Mouse (Mus musculus) right cerebral cortex, postnatal 25 days (tissue): ENCODE results near the gene Cryba2.

Experiments used
- DNase-seq: peaks from one replicate; pipeline ENCODE4 v3.0.0; 2022

Cryba2 gene

DNA sequence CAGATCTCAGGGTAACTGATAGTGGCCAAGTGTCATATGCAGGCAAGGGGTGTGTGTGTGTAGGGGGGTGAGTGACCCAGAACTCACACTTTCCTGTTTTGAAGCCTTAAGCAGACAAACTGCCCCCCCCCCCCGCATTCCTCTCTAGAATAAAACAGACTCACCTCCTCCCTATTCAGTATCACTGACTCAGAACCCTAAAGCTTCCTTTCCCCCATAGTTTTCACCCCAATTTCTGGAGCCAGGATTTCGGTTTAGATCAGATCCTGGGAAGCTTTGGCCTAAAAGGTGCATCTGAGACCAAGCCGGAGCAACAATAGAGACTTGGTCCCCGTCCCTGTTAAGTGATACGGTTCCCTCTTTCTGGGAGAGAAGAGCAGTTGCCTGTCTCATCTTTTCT, 9.5 kb downstream of the Cryba2 start:
- DNase-seq, result no peak

DNA sequence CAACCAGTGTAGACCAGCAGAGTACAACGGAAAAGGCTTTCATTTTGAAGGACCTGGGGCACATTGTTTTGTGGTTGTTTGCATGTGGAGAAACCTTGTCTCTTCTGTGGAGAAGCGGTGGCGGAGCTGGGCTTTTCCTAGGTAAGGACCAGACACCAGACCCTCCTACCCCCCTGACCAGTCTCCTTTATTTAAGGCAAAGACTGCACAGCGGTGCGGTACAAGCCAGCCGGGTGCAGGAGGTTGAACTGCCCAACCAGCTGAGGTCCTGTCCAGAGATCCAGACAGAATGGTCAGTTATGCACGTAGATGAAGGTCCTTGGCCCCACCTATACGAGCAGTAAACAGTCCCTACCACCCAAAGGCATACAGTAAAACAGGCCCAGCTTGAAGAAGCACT, 10.1 kb downstream of the Cryba2 start:
- DNase-seq, result no peak

DNA sequence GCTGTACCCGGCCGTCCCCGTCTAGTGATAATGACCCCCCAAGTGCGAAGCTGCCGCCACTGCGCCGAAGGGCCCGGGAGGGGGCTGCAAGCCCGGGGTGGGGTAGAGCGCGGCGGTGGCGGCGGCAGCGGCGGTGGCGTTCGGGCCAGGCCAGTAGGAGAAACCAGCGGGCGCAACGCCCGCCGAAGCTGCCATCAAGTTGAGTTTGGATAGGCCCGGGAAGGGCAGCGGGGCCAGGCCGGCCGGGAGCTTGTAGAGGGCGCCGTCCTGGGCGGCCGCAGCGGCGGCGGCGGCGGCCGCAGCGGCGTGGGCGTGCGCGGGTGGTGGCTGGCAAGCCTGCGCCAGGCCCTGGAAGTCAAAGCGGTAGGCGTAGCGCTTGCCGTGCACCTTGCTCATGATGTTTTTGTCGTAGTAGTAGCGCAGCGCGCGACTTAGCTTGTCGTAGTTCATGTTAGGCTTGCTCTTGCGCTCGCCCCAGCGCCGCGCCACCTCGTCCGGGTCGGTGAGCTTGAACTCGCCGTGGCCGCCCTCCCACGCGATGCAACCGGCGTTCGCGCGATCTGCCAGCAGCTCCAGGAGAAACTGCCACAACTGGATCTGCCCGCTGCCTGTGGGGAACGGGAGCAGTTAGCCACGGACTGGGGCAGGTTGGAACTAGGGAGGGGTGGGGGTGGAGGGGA, 10.7 kb downstream of the Cryba2 start:
- DNase-seq, result no peak

DNA sequence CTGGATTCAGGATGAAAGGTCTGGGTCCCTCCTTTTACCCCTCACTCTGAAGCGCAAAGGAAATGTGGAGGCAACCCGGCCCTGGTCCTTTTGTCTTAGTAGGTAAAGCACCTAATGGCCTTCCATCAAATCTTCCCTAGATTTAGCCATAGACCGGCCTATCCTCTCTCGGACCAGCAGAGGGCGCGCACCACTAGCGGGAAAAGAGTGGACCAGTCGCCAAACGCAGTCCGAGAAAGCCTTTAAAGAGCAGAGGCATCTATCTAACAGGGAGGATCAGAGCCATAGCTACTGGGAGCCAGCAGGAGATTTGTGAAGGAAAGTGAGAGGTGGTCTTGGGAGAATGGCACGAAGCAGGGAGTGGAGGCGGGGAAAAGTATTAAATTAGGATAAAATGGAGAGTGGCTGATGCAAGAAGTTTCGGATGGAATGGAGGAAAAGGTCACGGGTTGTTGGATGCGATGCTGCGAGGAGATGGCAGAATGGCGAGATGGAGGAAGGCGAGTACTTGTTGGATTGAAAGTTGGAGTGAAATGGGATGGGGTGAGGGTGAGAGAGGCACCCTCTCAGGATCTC, 12.1 kb downstream of the Cryba2 start:
- no peak for DNase-seq

DNA sequence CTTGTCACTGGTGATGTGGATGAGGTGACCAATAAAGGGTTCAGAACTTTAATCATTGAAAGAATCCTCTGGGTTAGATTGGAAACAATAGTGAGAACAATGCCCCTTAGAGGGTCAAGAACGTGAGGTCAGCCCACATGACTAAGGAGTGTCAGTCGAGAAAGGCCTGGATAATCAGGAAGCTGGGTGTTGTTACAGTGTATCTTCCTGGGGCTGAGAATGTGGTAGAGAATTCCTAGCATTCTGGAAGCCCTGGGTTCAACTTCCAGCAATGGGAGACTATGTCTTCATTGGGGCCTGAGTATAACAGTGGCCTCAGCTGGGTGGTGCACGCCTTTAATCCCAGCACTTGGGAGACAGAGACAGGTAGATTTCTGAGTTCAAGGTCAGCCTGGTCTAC, 15.7 kb downstream of the Cryba2 start:
- no peak for DNase-seq

DNA sequence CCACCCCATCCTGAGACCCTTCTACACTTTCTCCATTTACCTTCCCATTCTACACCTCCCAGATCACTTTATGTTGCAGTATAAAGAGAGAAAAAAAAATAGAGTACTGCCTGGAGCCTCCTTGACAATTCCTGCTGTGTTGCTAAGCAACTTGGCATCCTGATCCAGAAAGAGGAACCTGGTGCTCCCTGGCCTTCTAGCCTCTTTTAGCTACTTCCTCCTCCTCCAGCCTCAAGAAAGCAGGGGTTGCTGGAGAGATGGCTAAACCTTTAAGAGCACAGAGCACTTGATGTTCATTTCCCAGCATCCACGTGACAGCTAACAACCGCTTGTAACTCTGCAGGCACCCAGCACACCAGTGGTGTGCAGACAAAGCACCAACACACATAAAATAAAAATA, 20.7 kb downstream of the Cryba2 start:
- no peak for DNase-seq

DNA sequence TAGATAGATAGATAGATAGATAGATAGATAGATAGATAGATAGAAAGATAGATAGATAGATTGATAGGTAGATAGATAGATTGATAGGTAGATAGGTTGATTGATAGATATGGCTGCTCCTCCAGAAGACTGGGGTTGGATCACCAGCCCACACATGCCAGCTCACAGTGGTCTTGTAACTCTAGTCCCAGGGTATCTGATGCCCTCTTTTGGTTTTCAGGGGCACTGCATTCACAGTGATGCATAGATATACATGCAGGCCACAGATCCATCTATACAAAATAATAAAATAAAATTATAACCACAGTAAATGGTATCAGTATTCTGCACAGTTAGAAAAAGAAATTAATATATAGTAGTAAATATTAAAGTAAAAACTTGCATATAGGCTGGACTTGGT, 31.2 kb downstream of the Cryba2 start:
- no peak for DNase-seq

DNA sequence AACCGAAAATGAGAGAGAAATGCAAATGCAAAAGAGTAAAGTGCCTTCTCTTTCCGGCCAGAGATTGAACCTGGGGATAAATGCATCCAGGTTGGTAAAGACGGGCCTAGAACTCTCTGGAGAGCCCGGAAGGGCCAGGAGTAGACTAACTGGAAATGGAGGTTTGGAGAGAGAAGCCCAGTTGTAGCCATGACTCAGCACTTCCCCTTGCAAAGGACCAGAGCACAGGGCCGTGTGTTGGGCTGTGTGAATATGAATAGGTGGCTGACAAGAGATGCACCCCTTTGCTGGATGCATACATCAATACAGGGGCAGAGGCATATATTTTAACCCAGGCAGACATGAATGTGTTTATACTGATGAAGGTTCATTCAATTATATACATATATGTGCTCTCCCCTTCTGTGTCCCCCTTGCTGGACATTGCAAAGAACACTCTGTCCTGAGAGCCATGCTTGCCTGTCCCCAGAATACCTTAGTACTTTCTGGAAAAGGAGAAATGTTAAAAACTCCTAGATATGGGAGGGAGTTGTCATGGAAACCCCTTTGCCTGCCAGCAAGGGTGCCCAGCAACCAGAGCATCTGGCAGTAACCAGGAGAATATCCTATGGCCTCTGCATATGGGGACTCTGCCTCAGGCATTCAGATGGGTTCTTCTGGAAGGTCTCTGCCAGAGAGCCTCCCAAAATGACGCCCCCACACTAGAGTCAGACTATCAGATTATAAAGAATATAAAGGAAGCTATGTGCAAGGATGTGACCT, 33.5 kb downstream of the Cryba2 start:
- no peak for DNase-seq

DNA sequence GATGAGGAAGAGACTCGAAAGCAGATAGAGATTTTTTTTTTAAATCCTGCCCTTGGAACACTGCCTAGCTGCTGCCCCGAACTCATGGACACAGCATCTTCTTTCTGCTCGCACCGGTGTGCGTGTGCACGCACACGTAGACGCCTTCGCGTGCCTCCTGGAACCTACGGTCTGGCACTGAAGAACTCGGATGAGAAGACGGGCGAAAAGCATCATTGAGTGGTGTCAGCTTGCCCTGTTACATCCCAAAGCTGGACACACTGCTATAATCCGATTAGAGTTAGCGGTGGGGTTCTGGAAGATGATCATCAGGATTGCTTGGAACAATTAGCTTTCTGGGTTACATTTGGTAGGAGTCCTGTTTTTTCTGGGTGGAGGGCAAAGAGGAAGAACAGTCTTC, 34.1 kb downstream of the Cryba2 start:
- DNase-seq, result no peak

DNA sequence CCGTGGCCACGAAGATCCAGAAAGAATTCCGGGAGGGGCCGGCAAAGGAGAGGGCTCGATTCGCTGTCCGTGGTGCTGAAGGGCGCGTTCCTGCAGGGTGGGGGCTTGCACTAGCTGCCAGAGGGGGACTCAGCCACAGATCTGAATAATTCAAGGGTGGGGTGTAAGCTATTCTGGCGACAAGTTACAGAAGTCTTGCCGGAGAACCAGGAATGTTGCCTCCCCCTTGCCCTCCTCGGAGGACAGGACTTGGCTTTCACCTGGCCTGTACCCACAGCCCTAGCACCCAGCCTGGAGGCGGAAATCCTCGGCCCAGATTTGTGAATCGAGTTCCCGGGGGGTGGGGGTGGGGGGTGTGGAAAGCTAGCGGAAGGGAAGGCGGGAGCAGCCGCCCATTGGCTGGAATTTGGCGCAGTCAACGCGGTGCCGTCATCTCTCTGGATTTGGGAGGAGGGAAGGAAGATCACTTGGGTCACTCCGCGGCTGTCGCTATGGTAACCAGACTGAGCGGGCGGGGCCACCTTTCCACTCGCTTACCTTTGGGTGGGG, 34.7 kb downstream of the Cryba2 start:
- DNase-seq, result peak; percentile 91

DNA sequence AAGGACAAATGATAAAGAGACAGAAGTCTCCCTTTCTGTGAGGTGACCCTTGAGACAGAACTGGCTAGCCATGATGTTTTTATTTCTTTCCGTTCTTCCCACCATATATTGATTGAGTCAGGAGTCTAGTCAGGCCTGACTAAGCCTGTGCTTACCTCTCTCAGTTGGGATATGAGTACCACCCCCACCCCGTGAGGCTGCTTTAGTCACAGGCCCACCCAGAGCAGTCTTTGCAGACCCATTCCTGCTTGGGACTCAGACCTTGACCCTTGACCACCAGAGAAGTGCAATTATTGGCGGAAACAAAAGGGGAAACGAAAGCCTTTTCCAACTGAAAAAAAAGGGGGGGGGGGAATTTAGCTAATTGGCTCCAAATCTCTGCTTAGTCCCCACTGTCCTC, 35.3 kb downstream of the Cryba2 start:
- no peak for DNase-seq

DNA sequence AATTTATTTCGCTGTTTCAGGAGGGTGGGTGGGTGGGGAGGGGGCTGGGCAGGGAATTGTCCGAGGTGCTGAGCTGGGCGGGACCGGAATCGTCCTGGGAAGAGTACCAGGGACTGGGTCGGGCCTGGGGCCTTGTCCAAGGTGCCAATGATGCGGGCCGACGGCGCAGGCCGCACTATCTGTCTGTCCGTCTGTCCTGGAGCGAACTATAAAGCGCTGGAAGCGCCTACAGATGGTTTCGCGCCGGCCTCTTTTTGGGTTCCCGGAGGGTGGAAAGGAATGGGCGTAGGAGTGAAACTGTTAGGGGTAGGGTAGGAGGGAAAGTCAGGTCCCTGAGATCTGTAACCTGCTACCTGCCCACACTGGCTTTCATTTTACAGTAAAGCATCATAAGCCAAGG, 35.7 kb downstream of the Cryba2 start:
- DNase-seq, result no peak

DNA sequence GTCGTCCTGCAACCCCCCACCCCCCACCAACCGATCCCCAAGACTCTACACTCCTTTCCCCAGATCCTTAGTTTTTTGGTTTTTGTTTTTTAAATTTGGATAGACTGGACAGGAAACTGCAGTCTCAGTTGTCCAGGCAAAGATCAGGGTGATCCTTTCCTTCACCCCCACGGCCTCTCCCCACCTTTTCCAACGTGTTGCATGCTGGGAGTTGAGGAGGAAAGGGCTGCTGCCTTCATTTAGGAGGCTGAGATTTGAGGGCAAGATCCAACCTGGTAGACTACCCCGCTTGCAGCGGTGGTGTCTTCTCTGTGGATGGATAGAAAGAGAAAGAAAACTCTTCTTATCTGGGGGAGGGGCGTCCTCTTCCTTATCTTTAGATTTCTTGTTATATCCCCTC, 36.2 kb downstream of the Cryba2 start:
- no peak for DNase-seq

DNA sequence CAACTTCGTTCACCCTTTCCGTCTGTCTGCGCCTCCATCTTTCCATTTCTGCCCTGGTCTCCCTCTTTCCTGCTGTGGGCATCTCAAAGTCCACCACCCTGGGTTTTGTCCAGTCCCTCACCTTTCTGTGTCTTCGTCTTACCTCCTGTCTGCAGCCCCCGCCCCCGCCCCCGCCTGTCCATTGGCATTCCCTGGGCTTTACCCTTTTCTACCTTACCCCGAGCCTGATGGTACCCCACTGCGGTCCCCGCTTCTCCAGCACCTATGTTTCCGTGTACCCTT, 36.6 kb downstream of the Cryba2 start:
- DNase-seq, result no peak

DNA sequence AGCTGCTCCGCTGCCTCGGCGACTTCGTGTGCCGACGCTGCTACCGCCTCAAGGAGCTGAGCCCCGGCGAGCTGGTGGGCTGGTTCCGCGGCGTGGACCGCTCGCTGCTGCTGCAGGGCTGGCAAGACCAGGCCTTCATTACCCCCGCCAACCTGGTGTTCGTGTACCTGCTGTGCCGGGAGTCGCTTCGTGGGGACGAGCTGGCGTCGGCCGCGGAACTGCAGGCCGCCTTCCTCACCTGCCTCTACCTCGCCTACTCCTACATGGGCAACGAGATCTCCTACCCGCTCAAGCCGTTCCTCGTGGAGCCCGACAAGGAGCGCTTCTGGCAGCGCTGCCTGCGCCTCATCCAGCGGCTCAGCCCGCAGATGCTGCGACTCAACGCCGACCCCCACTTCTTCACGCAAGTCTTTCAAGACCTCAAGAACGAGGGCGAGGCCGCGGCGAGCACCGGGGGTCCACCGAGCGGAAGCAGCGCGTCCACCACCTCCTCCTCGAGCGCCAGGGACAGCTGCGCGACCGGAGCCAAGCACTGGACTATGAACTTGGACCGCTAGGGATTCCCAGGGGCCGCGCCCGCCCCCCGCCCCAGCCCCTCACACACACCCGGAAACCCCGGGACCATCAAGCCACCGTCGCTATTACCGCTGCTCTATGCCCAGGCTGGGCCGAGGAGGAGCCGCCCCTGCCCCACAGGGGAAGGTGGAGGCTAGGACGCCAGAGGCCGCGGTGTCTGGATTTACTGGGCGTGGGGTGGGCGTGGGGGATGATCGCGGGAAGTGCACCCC, 37.1 kb downstream of the Cryba2 start:
- peak; percentile 44 for DNase-seq

DNA sequence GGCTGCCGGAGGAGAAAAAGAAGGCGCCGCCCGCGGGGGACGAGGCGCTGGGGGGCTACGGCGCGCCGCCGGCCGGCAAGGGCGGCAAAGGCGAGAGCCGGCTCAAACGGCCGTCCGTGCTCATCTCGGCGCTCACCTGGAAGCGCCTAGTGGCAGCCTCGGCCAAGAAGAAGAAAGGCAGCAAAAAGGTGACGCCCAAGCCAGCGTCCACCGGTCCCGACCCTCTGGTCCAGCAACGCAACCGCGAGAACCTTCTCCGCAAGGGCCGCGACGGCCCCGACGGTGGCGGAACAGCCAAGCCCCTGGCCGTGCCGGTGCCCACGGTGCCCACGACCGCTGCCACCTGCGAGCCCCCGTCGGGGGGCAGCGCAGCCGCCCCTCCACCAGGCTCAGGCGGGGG, 37.8 kb downstream of the Cryba2 start:
- DNase-seq, result no peak

DNA sequence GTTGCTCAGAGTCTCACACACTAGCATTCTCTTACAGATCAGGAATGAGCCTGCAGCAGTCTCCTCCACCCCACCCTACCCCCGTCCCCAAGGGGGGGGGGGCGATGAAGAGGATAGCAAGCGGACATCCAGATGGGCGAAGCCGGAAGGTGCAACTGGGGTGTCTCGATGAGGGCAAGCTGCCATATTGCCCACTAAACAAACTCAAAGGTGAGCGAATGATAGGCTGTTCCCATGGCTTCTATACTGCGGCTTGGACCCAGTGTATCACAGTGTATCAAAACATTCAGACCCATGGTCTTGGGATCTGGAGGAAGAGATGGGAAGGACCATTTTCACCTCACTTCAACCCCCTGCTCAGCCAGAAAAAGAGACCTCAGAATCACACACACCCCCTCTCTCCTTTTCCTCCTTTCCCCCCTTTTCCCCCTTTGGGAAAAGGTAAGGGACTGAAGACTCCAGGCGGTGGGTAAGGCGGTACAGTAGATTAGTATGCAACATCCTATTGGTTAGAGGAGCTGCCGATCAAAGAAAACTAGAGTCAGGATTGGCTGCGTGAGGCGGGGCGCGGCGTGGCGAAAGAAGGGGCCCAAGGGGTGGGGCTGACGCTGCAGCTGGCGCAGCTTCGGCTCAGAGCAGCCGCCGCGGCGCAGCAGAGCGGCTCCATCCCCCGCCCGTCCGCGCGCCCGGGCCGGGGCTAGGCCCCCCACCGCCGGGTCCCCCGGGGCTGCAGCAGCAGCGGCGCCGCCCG, 38.5 kb downstream of the Cryba2 start, which contains the start of gene Cdk5r2:
Gene Cdk5r2, plus strand, starts transcription at position 629 of the 751 bp plus-strand sequence.
- DNase-seq, result peak; percentile 93

DNA sequence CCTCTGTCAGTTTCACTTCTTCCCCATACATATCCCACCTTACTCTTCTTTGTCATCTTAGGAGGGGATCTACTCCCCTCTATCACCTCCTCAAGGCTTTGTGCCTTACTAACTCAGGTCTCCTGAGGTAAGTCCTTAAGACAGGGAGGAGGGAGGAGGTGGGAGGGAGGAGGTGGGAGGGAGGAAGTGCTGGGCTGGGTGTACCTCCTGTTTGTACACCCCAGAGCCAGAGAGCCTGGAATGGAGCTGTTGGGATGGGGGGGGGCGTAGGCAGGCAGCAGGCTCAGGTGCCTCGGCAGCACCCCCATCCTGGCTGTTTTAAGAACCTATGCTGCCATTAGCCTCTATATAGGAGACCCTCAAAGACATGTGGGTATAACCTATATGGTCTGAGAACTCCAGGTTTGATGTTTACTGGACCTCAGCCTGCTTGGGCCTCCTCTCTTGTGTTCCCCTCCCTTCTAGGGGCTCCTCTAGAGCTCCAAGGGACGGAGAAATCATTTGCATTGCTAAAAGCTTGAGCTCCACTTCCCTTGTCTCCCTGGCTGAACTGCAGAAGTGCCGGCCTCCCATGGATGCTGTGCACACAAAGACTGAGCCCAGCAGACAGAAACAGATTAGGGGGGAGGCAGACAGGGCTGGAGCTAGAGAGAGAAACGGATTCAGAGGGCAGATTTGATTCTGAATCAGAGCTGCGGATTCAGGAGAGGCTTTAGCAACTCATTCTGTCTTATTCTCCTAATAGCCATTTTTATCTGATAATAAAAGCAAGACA, 41.8 kb downstream of the Cryba2 start:
- peak; percentile 58 for DNase-seq

DNA sequence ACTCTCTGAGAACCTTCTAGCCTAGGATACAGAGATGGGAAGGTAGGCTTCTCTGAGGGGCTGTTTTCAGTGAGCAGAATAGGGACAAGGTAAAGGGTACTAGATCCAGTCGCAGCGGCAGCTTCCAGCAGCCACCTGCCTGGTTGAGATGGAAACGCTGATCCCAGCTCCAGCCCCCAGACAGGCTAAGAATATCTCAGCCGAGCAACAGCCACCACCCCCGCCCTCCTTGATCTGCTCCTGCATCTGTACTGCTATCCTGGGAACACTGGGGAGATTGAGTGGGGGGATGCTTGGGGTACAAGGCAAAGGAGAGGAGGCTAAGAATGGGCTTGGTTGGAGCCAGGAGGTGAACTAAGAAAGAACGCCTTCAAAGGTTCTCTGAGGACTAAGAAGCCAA, 42.7 kb downstream of the Cryba2 start:
- DNase-seq, result peak; percentile 80

DNA sequence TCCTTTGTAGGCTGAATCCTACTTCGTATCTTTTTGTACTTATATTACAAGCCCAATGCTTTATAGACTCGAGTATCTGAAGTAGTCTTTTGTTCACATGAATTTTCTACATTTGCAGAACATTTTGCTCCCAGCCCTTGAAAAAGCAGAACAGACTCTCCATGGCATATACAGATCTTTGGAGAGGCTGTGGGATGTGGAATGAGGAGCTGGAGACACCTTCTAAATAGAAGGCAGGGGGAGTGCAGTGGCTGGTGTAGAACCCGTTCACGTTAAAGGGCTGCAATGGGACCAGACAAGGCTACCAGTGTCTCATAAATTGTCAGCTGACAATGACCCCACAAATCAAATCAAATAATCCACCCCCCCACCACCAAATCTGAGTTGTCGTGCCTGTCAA, 44.0 kb downstream of the Cryba2 start:
- no peak for DNase-seq

DNA sequence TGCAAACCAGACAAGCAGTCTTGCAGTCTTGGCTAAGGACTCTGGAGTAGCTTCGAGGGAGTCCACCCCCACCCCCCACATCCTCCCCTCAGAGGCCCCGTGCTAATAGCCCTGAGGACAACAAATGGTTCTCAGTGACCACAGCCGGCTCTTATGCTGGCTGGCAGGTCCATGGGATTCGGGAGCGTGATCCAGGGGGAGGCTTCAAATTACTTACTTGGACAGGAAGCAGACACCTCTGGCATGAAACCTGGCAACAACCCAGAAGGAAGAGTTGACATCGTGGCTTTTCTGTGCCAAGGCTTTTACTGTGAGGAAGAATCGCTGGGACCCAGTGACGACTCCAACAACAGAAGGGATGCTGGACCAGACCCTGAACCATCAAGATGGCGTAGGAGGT, 46.6 kb downstream of the Cryba2 start:
- no peak for DNase-seq

DNA sequence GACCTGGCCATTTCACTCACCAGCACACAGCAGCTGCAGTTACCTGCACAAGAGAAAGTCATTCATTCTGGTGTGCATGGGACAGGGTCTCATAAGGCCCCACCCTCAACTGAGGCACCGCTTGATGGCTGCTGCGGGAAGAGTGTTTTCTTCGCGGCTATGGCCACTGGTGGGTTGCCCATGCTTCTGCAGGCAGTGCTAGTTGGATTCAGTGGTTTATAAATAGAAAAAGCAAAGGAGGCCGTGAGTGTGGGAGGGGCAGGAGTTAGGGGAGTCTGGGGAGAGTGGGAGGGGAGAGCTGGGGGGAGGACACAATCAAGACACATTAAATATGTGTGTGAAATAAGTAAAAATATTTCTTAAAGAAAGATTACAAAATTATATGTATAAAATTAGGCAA, 49.9 kb downstream of the Cryba2 start:
- DNase-seq, result no peak
